Mouse (Mus musculus) forebrain, embryonic 15.5 days (tissue): ENCODE results near the gene Hist1h4b. TPM values are rescaled to one million over a fixed set of nuclear protein-coding genes. Genes with fewer than 3 reads are reported as not detected.
"Not testable (repeated sequence)": the region's sequence is repeated elsewhere in the genome, so short reads cannot be mapped to it uniquely, and the experiment has no call there.

Experiments
- ATAC-seq: fragments of 200-750 bp; cut with Nextera tagmentation; replicated peaks from 2 replicates; pipeline ENCODE4 v1.8.0; 2017; ENCODE audit warnings: mild to moderate bottlenecking, moderate TSS enrichment, moderate library complexity
- H3K27ac ChIP-seq: fragments of 300-500 bp; sonication (generic); replicated peaks from 2 replicates; pipeline ENCODE4 v1.5.1; 2015; ENCODE audit warnings: mild to moderate bottlenecking, inconsistent platforms
- H3K27me3 ChIP-seq: fragments of 300-500 bp; sonication (generic); 2 replicates; pipeline ENCODE4 v1.6.1; 2015; ENCODE audit warnings: inconsistent platforms
- H3K36me3 ChIP-seq: fragments of 300-500 bp; sonication (generic); 2 replicates; pipeline ENCODE4 v1.6.1; 2015; ENCODE audit warnings: mild to moderate bottlenecking, inconsistent platforms
- H3K4me1 ChIP-seq: fragments of 300-500 bp; sonication (generic); 2 replicates; pipeline ENCODE4 v1.6.1; 2015; ENCODE audit warnings: inconsistent platforms
- H3K4me2 ChIP-seq: fragments of 300-500 bp; sonication (generic); replicated peaks from 2 replicates; pipeline ENCODE4 v1.6.1; 2015; ENCODE audit warnings: mild to moderate bottlenecking, inconsistent platforms
- H3K4me3 ChIP-seq: fragments of 300-500 bp; sonication (generic); 2 replicates; pipeline ENCODE4 v1.5.1; 2015; ENCODE audit warnings: mild to moderate bottlenecking, inconsistent platforms
- H3K9ac ChIP-seq: fragments of 300-500 bp; sonication (generic); replicated peaks from 2 replicates; pipeline ENCODE4 v1.6.1; 2015; ENCODE audit warnings: mild to moderate bottlenecking, inconsistent platforms
- H3K9me3 ChIP-seq: fragments of 300-500 bp; sonication (generic); 2 replicates; pipeline ENCODE4 v1.6.1; 2016; ENCODE audit warnings: inconsistent platforms
- WGBS: fragments of 180-500 bp; shearing (Covaris S2); methylation state at CpG from one replicate; pipeline ENCODE4 v1.1.7; 2015; ENCODE audit warnings: mixed read lengths; 5-methylcytosine and 5-hydroxymethylcytosine counted together
- polyA plus RNA-seq: library from polyadenylated mRNA; unstranded; fragments of >200 nt; fragmentation: Nextera tagmentation; extraction: Ambion mirVana; gene quantifications from 2 replicates; pipeline ENCODE4 v1.2.1, GENCODE M21; 2015

The Hist1h4b gene
- polyA plus RNA-seq, result 2.8 and 3.8 TPM in 2 replicates

GRCm38 (mm10) chr13:23756790-23757189 is at the start of gene Hist1h4b:
Gene Hist1h4b (plus strand): TSS chr13:23757013.
- WGBS, result under 1% methylated on average over 19 of the region's 22 CpGs
- peak; percentile 77 for ATAC-seq

GRCm38 (mm10) chr13:23708041-23708440 is 48.8 kb upstream of the Hist1h4b start:
- no peak for ATAC-seq
- H3K27ac ChIP-seq, result no peak overlapping the region

More at GRCm38 (mm10) chr13:23756790-23757189, at the start of gene Hist1h4b:
- Histone ChIP-seq H3K4me2 (peak within 1 kb of the TSS; percentile 63), H3K27ac (peak within 1 kb of the TSS; percentile 90), H3K4me1 (peaks cover 36% of the 10 kb centered on the region), H3K36me3 (no peaks in the 10 kb centered on the region), H3K9me3 (no peaks in the 10 kb centered on the region), H3K4me3 (peak within 1 kb of the TSS; percentile 42), H3K9ac (peak within 1 kb of the TSS; percentile 48), H3K27me3 (no peaks in the 10 kb centered on the region)

GRCm38 (mm10) chr13:23708654-23709053 is 48.2 kb upstream of the Hist1h4b start:
- H3K4me3 ChIP-seq, result no peak overlapping the region
- H3K9ac ChIP-seq, result no peak overlapping the region
- H3K9me3 ChIP-seq, result no peaks in the 10 kb centered on the region
- no peak overlapping the region for H3K4me2 ChIP-seq
- peaks cover 16% of the 10 kb centered on the region for H3K4me1 ChIP-seq
- no peaks in the 10 kb centered on the region; the same call in 1 of the 2 replicates for H3K27me3 ChIP-seq
- no peaks in the 10 kb centered on the region for H3K36me3 ChIP-seq
- no peak overlapping the region for H3K27ac ChIP-seq
- ATAC-seq, result no peak
- WGBS, result 77% methylated on average over 4 of the region's 4 CpGs

More at GRCm38 (mm10) chr13:23708041-23708440, 48.8 kb upstream of the Hist1h4b start:
- no peak overlapping the region for H3K4me2 ChIP-seq
- 87% methylated on average over 4 of the region's 4 CpGs for WGBS
- no peaks in the 10 kb centered on the region for H3K9me3 ChIP-seq
- H3K4me3 ChIP-seq, result no peak overlapping the region
- H3K4me1 ChIP-seq, result peaks cover 16% of the 10 kb centered on the region
- H3K27me3 ChIP-seq, result no peaks in the 10 kb centered on the region; the same call in 1 of the 2 replicates
- H3K36me3 ChIP-seq, result no peaks in the 10 kb centered on the region
- H3K9ac ChIP-seq, result no peak overlapping the region

- Histone ChIP-seq H3K4me3 (peak overlapping the region; percentile 33), H3K9me3 (no peaks in the 10 kb centered on the region), H3K4me1 (peaks cover 16% of the 10 kb centered on the region), H3K4me2 (peak overlapping the region; percentile 48), H3K36me3 (no peaks in the 10 kb centered on the region), H3K9ac (peak overlapping the region; percentile 43), H3K27ac (no peak overlapping the region), H3K27me3 (no peaks in the 10 kb centered on the region; the same call in 1 of the 2 replicates)
- ATAC-seq, result peak; percentile 26; the same call in 1 of the 2 replicates
- WGBS, result 15% methylated on average over 15 of the region's 15 CpGs
Measured at GRCm38 (mm10) chr13:23709714-23710373, 47.0 kb upstream of the Hist1h4b start.

GRCm38 (mm10) chr13:23710374-23711089 is 46.3 kb upstream of the Hist1h4b start, which contains the start of gene Hfe:
Gene Hfe (minus strand): TSS chr13:23710854.
- no peak within 1 kb of the TSS for H3K27ac ChIP-seq
- H3K9ac ChIP-seq, result peak within 1 kb of the TSS; percentile 43
- no peaks in the 10 kb centered on the region for H3K9me3 ChIP-seq
- no peaks in the 10 kb centered on the region; the same call in 1 of the 2 replicates for H3K27me3 ChIP-seq
- no peaks in the 10 kb centered on the region for H3K36me3 ChIP-seq
- peaks cover 16% of the 10 kb centered on the region for H3K4me1 ChIP-seq
- WGBS, result 5% methylated on average over 17 of the region's 17 CpGs
- H3K4me2 ChIP-seq, result peak within 1 kb of the TSS; percentile 48
- H3K4me3 ChIP-seq, result peak within 1 kb of the TSS; percentile 33
- peak; percentile 58; the same call in 1 of the 2 replicates for ATAC-seq

GRCm38 (mm10) chr13:23716261-23717042 is 40.4 kb upstream of the Hist1h4b start:
- Histone ChIP-seq H3K4me2 (no peak overlapping the region), H3K4me1 (no peaks in the 10 kb centered on the region), H3K27me3 (no peaks in the 10 kb centered on the region), H3K36me3 (no peaks in the 10 kb centered on the region), H3K9me3 (no peaks in the 10 kb centered on the region), H3K9ac (no peak overlapping the region), H3K4me3 (no peak overlapping the region), H3K27ac (no peak overlapping the region)
- WGBS, result 86% methylated on average over 5 of the region's 5 CpGs
- ATAC-seq, result no peak

- H3K36me3 ChIP-seq, result no peaks in the 10 kb centered on the region
- ATAC-seq, result no peak
- no peak overlapping the region for H3K4me3 ChIP-seq
- H3K4me1 ChIP-seq, result no peaks in the 10 kb centered on the region
- no peak overlapping the region for H3K27ac ChIP-seq
- H3K27me3 ChIP-seq, result no peaks in the 10 kb centered on the region
- no peaks in the 10 kb centered on the region for H3K9me3 ChIP-seq
- 63% methylated on average over 11 of the region's 11 CpGs for WGBS
- H3K4me2 ChIP-seq, result no peak overlapping the region
- H3K9ac ChIP-seq, result no peak overlapping the region
Measured at GRCm38 (mm10) chr13:23717176-23717575, 39.6 kb upstream of the Hist1h4b start.

- ATAC-seq, result not testable (repeated sequence)
Measured at GRCm38 (mm10) chr13:23717593-23718245, 39.1 kb upstream of the Hist1h4b start.

GRCm38 (mm10) chr13:23724239-23724638 is 32.6 kb upstream of the Hist1h4b start:
- Histone ChIP-seq H3K9ac (no peak overlapping the region), H3K9me3 (no peaks in the 10 kb centered on the region), H3K27me3 (no peaks in the 10 kb centered on the region), H3K4me3 (no peak overlapping the region), H3K27ac (no peak overlapping the region), H3K4me1 (no peaks in the 10 kb centered on the region), H3K4me2 (no peak overlapping the region), H3K36me3 (no peaks in the 10 kb centered on the region)
- no peak for ATAC-seq
- 90% methylated on average over 4 of the region's 4 CpGs for WGBS

More at GRCm38 (mm10) chr13:23717593-23718245, 39.1 kb upstream of the Hist1h4b start:
- not testable (repeated sequence) for H3K27ac ChIP-seq, H3K9ac ChIP-seq, H3K27me3 ChIP-seq, H3K9me3 ChIP-seq, H3K4me3 ChIP-seq, H3K4me2 ChIP-seq, H3K36me3 ChIP-seq, H3K4me1 ChIP-seq
- 10% methylated on average over 2 of the region's 2 CpGs for WGBS

GRCm38 (mm10) chr13:23725213-23725612 is 31.6 kb upstream of the Hist1h4b start:
- WGBS, result 60% methylated on average over 1 of the region's 1 CpGs

GRCm38 (mm10) chr13:23728472-23729191 is 28.2 kb upstream of the Hist1h4b start:
- no peaks in the 10 kb centered on the region for H3K36me3 ChIP-seq
- no peak for ATAC-seq
- no peak overlapping the region for H3K4me2 ChIP-seq
- no peak overlapping the region for H3K4me3 ChIP-seq
- H3K4me1 ChIP-seq, result no peaks in the 10 kb centered on the region
- H3K9me3 ChIP-seq, result no peaks in the 10 kb centered on the region
- no peak overlapping the region for H3K27ac ChIP-seq
- no peak overlapping the region for H3K9ac ChIP-seq
- H3K27me3 ChIP-seq, result no peaks in the 10 kb centered on the region
- WGBS, result 91% methylated on average over 18 of the region's 18 CpGs

More at GRCm38 (mm10) chr13:23725213-23725612, 31.6 kb upstream of the Hist1h4b start:
- H3K4me1 ChIP-seq, result no peaks in the 10 kb centered on the region
- no peaks in the 10 kb centered on the region for H3K9me3 ChIP-seq
- H3K36me3 ChIP-seq, result no peaks in the 10 kb centered on the region
- no peak for ATAC-seq
- H3K4me3 ChIP-seq, result no peak overlapping the region
- no peak overlapping the region for H3K4me2 ChIP-seq
- H3K9ac ChIP-seq, result no peak overlapping the region
- no peak overlapping the region for H3K27ac ChIP-seq
- no peaks in the 10 kb centered on the region for H3K27me3 ChIP-seq
